Mouse (Mus musculus) lung, adult 2 months (tissue): ENCODE results near the gene Nadk. TPM values are rescaled to one million over a fixed set of nuclear protein-coding genes. Genes with fewer than 3 reads are reported as not detected.

Experiments used
- DNase-seq: peaks from one replicate; pipeline ENCODE4 v3.0.0; 2022
- H3K4me1 ChIP-seq: fragments of 200-500 bp; 2 replicates; pipeline ENCODE4 v1.6.1; 2011; ENCODE audit warnings: low read length; ENCODE audit not compliant: control insufficient read depth, insufficient read depth
- H3K4me3 ChIP-seq: fragments of 200-500 bp; replicated peaks from 2 replicates; pipeline ENCODE3; 2011; ENCODE audit warnings: low read depth, mild to moderate bottlenecking, control low read depth, low read length; ENCODE audit errors: extremely low read depth
- CTCF ChIP-seq: fragments of 200-500 bp; IDR thresholded peaks from 2 replicates; pipeline ENCODE4 v1.5.1; 2011; ENCODE audit warnings: mild to moderate bottlenecking, low read length, control low read depth; ENCODE audit not compliant: insufficient read depth
- POLR2A ChIP-seq: fragments of 200-500 bp; IDR thresholded peaks from 2 replicates; pipeline ENCODE4 v1.6.1; 2011; ENCODE audit warnings: low read depth, mild to moderate bottlenecking, control low read depth, low read length, borderline replicate concordance; ENCODE audit errors: extremely low read depth
- WGBS: fragments of 180-500 bp; shearing (Covaris S2); methylation state at CpG from one replicate; pipeline ENCODE4 v1.1.7; 2018; 5-methylcytosine and 5-hydroxymethylcytosine counted together
- polyA plus RNA-seq: library from polyadenylated mRNA; depleted of rRNA; stranded (reverse); fragments of >200 nt; gene quantifications from 2 replicates; pipeline ENCODE4 v1.2.3, GENCODE M21; 2012; rRNA removed

Nadk gene
- polyA plus RNA-seq: 110 and 119 TPM in 2 replicates

DNA sequence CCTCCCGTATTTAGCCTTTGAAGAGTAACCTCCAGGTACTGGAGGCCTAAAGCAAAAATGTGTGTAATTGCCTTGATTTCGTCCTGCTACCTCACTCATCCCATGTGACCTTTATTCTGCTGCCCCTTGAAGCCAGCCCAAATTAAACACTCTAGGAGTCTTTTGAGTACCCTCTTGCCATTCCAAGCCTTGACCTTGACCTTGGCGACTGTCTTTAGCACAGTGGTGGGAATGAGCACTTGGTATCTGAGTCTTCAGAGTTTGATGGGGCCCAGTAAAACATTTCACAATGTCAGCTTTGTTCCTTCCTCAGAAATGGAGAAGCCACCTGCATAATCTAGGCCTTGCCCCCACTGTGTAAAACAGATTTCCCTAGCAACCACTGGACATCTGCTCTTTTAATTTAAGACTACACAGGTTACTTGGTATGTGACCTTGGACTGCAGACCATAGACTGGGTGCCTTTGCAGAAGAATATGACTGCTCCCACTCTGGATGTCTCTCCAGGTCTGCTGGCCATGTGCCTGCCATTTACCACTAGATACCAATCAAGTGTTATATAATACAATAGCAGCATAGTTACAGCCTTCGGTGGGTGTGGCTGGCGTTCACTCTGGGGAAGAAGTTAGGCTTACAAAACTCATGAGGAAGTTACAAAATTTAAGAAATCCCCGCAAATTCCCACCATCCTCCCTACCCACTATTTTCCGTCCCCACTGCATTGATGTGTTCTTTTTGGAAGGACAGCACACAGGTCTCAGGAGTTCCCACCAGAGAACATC is at the start of gene Nadk:
Gene Nadk (plus strand): TSS at position 718 of the 782 bp plus-strand sequence.
- DNase-seq: peak; percentile 37
- no peak for TF ChIP-seq POLR2A
- TF ChIP-seq CTCF: no peak
- peak within 1 kb of the TSS; percentile 79 for H3K4me3 ChIP-seq
- WGBS: 29% methylated on average over 7 of the region's 7 CpGs
- peaks cover 21% of the 10 kb centered on the region for H3K4me1 ChIP-seq

DNA sequence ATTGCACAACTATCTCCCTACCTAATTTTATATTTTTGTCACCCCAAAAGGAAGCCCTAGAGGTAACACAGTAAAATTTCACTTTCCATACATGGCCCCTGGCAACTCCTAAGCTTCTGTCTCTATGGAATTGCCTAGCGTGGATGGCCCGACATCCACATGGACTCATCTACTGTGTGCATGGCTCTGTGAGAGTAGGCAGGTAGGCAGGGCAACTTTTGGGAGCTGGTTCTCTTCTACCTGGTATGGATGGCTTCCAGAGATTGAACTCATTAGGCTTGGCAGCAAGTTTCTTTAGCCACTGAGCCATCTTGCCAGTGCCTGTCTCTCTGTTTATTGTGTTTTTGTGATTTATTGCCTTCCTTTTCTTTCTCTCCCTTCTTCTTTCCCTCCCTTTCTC is 47.4 kb upstream of the Nadk start:
- 79% methylated on average over 2 of the region's 2 CpGs for WGBS
- peaks cover 11% of the 10 kb centered on the region for H3K4me1 ChIP-seq
- no peak for TF ChIP-seq POLR2A
- TF ChIP-seq CTCF: no peak
- H3K4me3 ChIP-seq: no peak overlapping the region
- DNase-seq: no peak

DNA sequence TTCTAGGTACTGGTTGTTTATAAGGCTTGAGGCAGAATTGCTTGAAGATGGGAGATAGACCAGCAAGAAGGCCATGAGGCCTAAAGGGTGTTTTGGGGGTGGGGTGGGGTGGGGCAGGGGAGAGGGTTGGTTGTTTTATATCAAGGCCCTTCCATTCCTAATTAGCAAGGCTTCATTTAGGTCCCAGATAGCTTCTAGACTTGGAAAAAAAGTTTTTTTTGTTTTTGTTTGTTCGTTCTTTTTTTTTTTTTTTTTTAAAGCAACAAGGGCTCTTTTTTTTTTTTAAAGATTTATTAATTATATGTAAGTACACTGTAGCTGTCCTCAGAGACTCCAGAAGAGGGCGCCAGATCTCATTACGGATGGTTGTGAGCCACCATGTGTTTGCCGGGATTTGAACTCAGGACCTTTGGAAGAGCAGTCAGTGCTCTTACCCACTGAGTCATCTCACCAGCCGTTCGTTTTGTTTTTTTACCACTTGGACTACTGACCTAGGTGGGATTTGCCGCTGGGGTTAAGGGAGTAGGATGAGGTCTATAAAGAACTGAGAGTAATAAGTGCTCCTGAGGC is 44.1 kb upstream of the Nadk start:
- no peak for DNase-seq
- Histone ChIP-seq H3K4me3 (no peak overlapping the region), H3K4me1 (peaks cover 11% of the 10 kb centered on the region)
- TF ChIP-seq POLR2A (no peak), CTCF (no peak)
- 77% methylated on average over 7 of the region's 7 CpGs for WGBS

DNA sequence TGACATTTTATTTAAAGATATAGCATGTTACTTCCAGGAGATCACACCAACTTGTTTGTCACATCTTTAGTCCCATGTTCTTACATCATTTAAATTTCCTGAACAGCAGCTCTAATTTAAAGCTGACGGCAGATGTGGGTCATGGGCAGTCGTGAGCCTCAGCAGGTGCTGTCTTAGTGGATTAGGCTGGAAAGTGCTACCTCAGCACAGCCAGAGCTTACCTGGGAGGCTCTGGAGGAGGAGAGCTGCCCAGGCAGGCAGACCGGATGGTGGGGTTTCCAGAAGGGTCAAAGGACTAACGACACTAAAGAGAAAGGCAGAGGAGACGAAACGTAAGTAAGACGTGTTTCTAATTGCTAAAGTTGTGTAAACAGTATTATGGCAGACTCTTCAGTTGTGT is 39.9 kb upstream of the Nadk start:
- no peak for DNase-seq
- no peak for TF ChIP-seq POLR2A
- no peak for TF ChIP-seq CTCF
- 52% methylated on average over 7 of the region's 7 CpGs for WGBS
- no peak overlapping the region for H3K4me3 ChIP-seq
- H3K4me1 ChIP-seq: peaks cover 14% of the 10 kb centered on the region

DNA sequence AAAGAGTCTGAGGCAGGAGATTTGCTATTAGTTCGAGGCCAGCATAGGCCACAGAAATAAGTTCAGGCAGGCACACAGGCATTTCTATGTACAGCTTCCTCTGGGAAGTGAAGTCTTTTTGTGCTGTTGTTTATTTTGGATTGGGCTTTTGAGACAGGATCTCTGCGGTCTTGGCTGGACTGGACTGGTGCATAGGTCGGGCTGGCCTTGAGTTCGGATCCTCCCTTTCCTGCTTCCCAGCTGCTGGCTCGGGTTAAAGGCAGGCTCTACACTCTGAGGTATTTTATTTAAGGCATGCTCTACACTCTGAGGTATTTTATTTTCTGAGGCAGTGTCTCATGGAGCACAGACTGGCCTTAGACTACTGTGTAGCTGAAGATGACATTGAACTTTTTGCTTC is 36.4 kb upstream of the Nadk start:
- TF ChIP-seq POLR2A (no peak), CTCF (no peak)
- no peak for DNase-seq
- WGBS: 34% methylated on average over 5 of the region's 5 CpGs
- Histone ChIP-seq H3K4me3 (no peak overlapping the region), H3K4me1 (peaks cover 19% of the 10 kb centered on the region)

DNA sequence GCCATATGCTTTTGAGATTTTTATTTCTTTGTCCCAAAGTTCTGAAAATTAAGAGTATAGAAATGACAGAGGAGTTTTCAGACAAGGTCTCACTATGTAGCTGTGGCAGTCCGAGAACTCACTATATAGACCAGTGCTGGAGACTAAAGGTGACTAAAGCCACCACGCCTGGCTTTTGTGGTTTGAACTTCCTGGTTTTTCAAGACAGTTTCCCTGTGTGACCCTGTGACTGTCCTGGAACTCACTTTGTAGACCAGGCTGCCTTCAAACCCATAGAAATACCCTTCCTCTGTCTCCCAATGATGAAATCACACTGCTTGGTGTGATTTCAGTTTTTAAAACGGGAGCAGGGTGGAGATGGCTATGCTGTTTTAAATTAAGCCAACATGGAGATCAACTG is 32.9 kb upstream of the Nadk start:
- H3K4me3 ChIP-seq: no peak overlapping the region
- H3K4me1 ChIP-seq: peaks cover 11% of the 10 kb centered on the region
- WGBS: 75% methylated on average over 3 of the region's 3 CpGs
- TF ChIP-seq CTCF (no peak), POLR2A (no peak)
- no peak for DNase-seq

DNA sequence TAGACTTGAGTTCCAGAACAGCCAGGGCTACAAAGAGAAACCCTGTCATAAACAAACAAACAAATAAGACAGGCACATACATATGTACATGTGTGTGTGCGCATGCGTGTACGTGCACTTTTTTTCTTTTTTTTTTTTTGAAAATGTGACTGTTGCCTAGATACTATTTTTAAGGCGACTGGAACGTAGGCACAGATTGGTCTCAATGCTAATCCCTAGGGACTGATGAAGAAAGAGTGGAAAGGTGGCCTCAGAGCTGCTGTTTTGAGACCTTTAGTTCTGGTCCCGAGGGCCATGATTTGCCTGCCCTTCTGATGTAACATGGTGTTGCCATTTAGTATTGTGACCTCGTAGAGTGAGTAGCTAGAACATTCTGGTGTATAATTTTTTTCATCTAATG is 12.2 kb upstream of the Nadk start:
- 75% methylated on average over 7 of the region's 7 CpGs for WGBS
- Histone ChIP-seq H3K4me3 (no peak overlapping the region), H3K4me1 (no peaks in the 10 kb centered on the region; the same call in 1 of the 2 replicates)
- DNase-seq: no peak
- no peak for TF ChIP-seq CTCF
- no peak for TF ChIP-seq POLR2A

DNA sequence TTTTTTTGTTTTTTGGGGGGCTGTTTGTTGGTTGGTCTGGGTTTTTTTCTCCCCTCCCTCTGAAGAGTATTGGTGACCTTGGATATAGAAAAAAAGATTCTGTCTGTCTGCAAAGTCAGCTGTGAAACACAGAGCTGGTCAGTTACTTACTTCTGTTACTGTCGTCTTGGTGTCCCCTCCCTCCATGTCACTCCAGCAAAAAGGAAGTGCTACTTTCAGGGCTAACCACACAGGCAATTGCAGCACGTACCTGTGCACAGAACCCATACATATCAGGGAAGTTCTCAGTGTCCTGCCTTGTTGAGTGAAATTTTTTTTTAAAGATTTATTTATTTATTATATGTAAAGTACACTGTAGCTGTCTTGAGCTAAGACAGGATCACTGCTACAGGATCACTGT is 11.7 kb upstream of the Nadk start:
- Histone ChIP-seq H3K4me1 (no peaks in the 10 kb centered on the region; the same call in 1 of the 2 replicates), H3K4me3 (no peak overlapping the region)
- TF ChIP-seq CTCF (no peak), POLR2A (no peak)
- 57% methylated on average over 2 of the region's 2 CpGs for WGBS
- DNase-seq: no peak

DNA sequence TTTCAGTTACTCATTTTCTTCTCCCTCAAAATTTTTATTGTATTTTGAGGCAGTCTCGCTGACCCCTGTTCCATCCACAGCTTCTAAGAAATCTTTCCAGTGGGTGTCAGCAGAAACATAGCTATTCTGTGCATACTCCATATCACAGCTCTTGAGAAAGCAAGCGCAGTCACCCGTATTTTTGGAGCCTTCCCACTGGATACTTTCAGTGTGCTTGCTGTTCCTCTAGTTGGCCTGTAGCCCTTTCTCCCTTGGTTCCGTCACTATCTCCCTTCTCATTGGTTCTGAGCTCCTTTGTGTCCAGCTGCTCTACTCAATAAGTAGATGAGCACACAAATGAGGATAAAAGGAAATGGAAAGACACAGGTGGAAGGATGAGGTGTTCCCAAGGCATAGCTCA is 11.1 kb upstream of the Nadk start:
- H3K4me3 ChIP-seq: no peak overlapping the region
- DNase-seq: no peak
- WGBS: 83% methylated on average over 4 of the region's 4 CpGs
- TF ChIP-seq POLR2A (no peak), CTCF (no peak)
- no peaks in the 10 kb centered on the region; the same call in 1 of the 2 replicates for H3K4me1 ChIP-seq

DNA sequence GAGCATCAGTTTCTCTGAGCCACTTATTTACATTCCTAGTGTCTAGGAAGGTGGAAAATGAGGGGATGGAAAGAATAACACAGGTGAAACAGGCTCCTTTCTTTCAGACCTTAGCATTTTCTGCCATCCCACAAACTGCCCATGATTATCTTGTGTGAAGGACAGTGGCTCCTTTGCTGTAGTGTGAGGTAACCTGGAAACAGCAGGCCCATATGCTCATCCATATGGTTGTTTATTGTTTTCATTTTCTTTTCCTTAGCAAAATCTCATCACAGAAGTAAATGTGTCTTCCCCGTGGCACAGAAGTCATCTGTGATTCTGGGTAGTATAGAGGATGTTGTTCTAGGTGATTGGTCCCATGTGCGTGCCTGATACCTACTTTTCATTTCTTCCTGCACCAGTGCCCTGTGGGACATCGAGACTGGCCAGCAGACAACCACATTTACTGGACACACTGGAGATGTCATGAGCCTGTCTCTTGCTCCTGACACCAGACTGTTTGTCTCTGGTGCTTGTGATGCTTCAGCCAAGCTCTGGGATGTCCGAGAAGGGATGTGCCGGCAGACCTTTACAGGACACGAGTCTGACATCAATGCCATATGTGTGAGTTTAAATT is 9.2 kb upstream of the Nadk start:
- Histone ChIP-seq H3K4me3 (no peak overlapping the region), H3K4me1 (no peaks in the 10 kb centered on the region; the same call in 1 of the 2 replicates)
- DNase-seq: no peak
- WGBS: 89% methylated on average over 6 of the region's 6 CpGs
- no peak for TF ChIP-seq CTCF
- TF ChIP-seq POLR2A: no peak
